Mouse (Mus musculus): ENCODE results near the gene Fermt3.

Gene Fermt3

GRCm38 (mm10) chr19:6969665-6970381 is 49.4 kb downstream of the Fermt3 start:
- peak; percentile 71 to 74 for DNase-seq

- no peak for DNase-seq
These were observed 50.0 kb downstream of the Fermt3 start for GRCm38 (mm10) chr19:6969291-6969664.

GRCm38 (mm10) chr19:6968491-6969271 is 50.6 kb downstream of the Fermt3 start:
- DNase-seq, result peak; percentile 40 to 58

- no peak for DNase-seq
These were observed 62.8 kb downstream of the Fermt3 start for GRCm38 (mm10) chr19:6956461-6956860.

- no peak for DNase-seq
These were observed 63.8 kb downstream of the Fermt3 start for GRCm38 (mm10) chr19:6955424-6955823.

- peak; percentile 33 to 52 for DNase-seq
These were observed 65.2 kb downstream of the Fermt3 start for GRCm38 (mm10) chr19:6954046-6954445.

GRCm38 (mm10) chr19:6952712-6953037 is 66.6 kb downstream of the Fermt3 start:
- peak; percentile 28 to 55 for DNase-seq

GRCm38 (mm10) chr19:6951994-6952711 is 67.1 kb downstream of the Fermt3 start:
- peak; percentile 51 to 66 for DNase-seq

GRCm38 (mm10) chr19:6951381-6951968 is 67.8 kb downstream of the Fermt3 start:
- DNase-seq, result peak; percentile 84 to 85

GRCm38 (mm10) chr19:6950613-6951153 is 68.6 kb downstream of the Fermt3 start:
- peak; percentile 41 to 57 for DNase-seq

GRCm38 (mm10) chr19:6949951-6950350 is 69.3 kb downstream of the Fermt3 start:
- no peak for DNase-seq

GRCm38 (mm10) chr19:6949532-6949931 is 69.7 kb downstream of the Fermt3 start:
- DNase-seq, result no peak
